Mouse (Mus musculus): ENCODE results near the gene Hlx. TPM values are rescaled to one million over a fixed set of nuclear protein-coding genes. Genes with fewer than 3 reads are reported as not detected.

Hlx gene
- total RNA-seq (2023), result 167 and 170 TPM in 2 replicates

DNA sequence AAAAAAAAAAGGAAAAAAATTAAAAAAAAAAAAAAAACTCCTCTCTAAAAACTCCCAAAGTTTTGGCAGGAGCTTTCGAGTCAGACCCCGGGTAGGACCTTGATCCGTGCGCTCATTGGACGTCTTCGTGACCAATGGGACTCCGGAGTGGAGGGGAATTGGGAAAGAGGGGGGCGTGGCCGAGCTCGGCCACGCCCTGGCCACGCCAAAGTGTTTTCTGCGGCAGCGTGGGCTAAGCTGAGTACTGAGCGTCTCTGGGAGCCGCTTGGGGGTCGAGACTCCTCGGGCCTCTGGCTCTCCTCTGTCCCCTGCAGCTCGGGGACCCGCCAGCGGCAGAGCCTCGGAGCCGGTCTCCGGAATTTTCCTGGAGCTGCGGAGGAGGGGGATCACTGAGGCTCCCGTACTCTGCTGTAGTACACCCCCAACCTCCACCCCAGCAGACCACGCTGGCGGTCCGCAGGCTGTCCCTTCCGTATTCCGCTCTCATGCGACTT is at the start of gene Hlx:
TSS of gene Hlx (minus strand) at position 64 of the 494 bp plus-strand sequence.

Other genes starting within 250 kb of the Hlx start
- 0.18 TPM in 1 of 2 replicates, not detected in the other for gene Marc1, start 78.7 kb upstream of the Hlx start, total RNA-seq (2023)
- gene Marc2, start 113.8 kb upstream of the Hlx start, total RNA-seq (2023), result 47.3 and 63.7 TPM in 2 replicates
- gene C130074G19Rik, start 150.6 kb upstream of the Hlx start, total RNA-seq (2023), result not detected in 2 replicates